Mouse (Mus musculus) kidney, embryonic 15.5 days (tissue): ENCODE measurements at regions not wholly inside any gene's neighbourhood (a gene's known extent, or its start where the extent isn't known, plus 50 kb on each side); places are given as distances from the start of the nearest gene placed in this dataset.

Source experiments
- ATAC-seq: fragments of 200-750 bp; cut with Nextera tagmentation; replicated peaks from 2 replicates; pipeline ENCODE4 v1.8.0; 2017; ENCODE audit warnings: moderate TSS enrichment; ENCODE audit not compliant: low FRiP score
- H3K27ac ChIP-seq: fragments of 300-500 bp; sonication (generic); 2 replicates; pipeline ENCODE4 v1.5.1; 2015; ENCODE audit warnings: mild to moderate bottlenecking, inconsistent platforms
- H3K27me3 ChIP-seq: fragments of 300-500 bp; sonication (generic); 2 replicates; pipeline ENCODE4 v1.6.1; 2015; ENCODE audit warnings: inconsistent platforms
- H3K36me3 ChIP-seq: fragments of 300-500 bp; sonication (generic); 2 replicates; pipeline ENCODE4 v1.6.1; 2015; ENCODE audit warnings: inconsistent platforms
- H3K4me1 ChIP-seq: fragments of 300-500 bp; sonication (generic); 2 replicates; pipeline ENCODE4 v1.6.1; 2015; ENCODE audit warnings: inconsistent platforms
- H3K4me2 ChIP-seq: fragments of 300-500 bp; sonication (generic); 2 replicates; pipeline ENCODE4 v1.6.1; 2015; ENCODE audit warnings: moderate library complexity, mild to moderate bottlenecking, inconsistent platforms
- H3K4me3 ChIP-seq: fragments of 300-500 bp; sonication (generic); replicated peaks from 2 replicates; pipeline ENCODE4 v1.5.1; 2015; ENCODE audit warnings: mild to moderate bottlenecking, inconsistent platforms
- H3K9ac ChIP-seq: fragments of 300-500 bp; sonication (generic); 2 replicates; pipeline ENCODE4 v1.6.1; 2015; ENCODE audit warnings: mild to moderate bottlenecking, inconsistent platforms
- H3K9me3 ChIP-seq: fragments of 300-500 bp; sonication (generic); replicated peaks from 2 replicates; pipeline ENCODE4 v1.6.1; 2016; ENCODE audit warnings: inconsistent platforms
- WGBS: fragments of 180-500 bp; shearing (Covaris S2); methylation state at CpG from one replicate; pipeline ENCODE4 v1.1.7; 2015; ENCODE audit warnings: mixed read lengths; 5-methylcytosine and 5-hydroxymethylcytosine counted together

- Histone ChIP-seq H3K4me2 (no peak overlapping the region), H3K4me3 (no peak overlapping the region), H3K9ac (no peak overlapping the region), H3K36me3 (no peaks in the 10 kb centered on the region), H3K27me3 (no peaks in the 10 kb centered on the region), H3K27ac (no peak overlapping the region), H3K9me3 (no peaks in the 10 kb centered on the region), H3K4me1 (peaks cover 23% of the 10 kb centered on the region)
- 43% methylated on average over 11 of the region's 11 CpGs for WGBS
- no peak for ATAC-seq
Observed at GRCm38 (mm10) chr2:34033212-34033611, 145.5 kb upstream of the Mvb12b start.

GRCm38 (mm10) chr2:34031421-34031820, 143.7 kb upstream of the Mvb12b start:
- H3K9ac ChIP-seq, result no peak overlapping the region
- WGBS, result 24% methylated on average over 7 of the region's 7 CpGs
- H3K4me3 ChIP-seq, result no peak overlapping the region
- H3K27me3 ChIP-seq, result no peaks in the 10 kb centered on the region
- H3K9me3 ChIP-seq, result no peaks in the 10 kb centered on the region
- ATAC-seq, result no peak
- peak overlapping the region; percentile 28 for H3K4me2 ChIP-seq
- H3K36me3 ChIP-seq, result no peaks in the 10 kb centered on the region
- peak overlapping the region; percentile 56 for H3K27ac ChIP-seq
- peaks cover 41% of the 10 kb centered on the region for H3K4me1 ChIP-seq

- Histone ChIP-seq H3K27ac (peak overlapping the region; percentile 56), H3K4me1 (peaks cover 41% of the 10 kb centered on the region), H3K4me2 (peak overlapping the region; percentile 28), H3K9ac (no peak overlapping the region), H3K4me3 (no peak overlapping the region), H3K36me3 (no peaks in the 10 kb centered on the region), H3K27me3 (no peaks in the 10 kb centered on the region), H3K9me3 (no peaks in the 10 kb centered on the region)
- ATAC-seq, result no peak
- WGBS, result 23% methylated on average over 11 of the region's 11 CpGs
Observed at GRCm38 (mm10) chr2:34031001-34031412, 143.3 kb upstream of the Mvb12b start.

- no peak overlapping the region for H3K27ac ChIP-seq
- H3K4me2 ChIP-seq, result no peak overlapping the region
- H3K9ac ChIP-seq, result no peak overlapping the region
- no peak for ATAC-seq
- peaks cover 35% of the 10 kb centered on the region for H3K4me1 ChIP-seq
- no peaks in the 10 kb centered on the region for H3K27me3 ChIP-seq
- WGBS, result 37% methylated on average over 9 of the region's 9 CpGs
- no peak overlapping the region for H3K4me3 ChIP-seq
- H3K9me3 ChIP-seq, result no peaks in the 10 kb centered on the region
- H3K36me3 ChIP-seq, result no peaks in the 10 kb centered on the region
Observed at GRCm38 (mm10) chr2:34027445-34027844, 139.7 kb upstream of the Mvb12b start.

- Histone ChIP-seq H3K4me1 (peaks cover 33% of the 10 kb centered on the region), H3K27me3 (no peaks in the 10 kb centered on the region), H3K4me2 (no peak overlapping the region), H3K27ac (no peak overlapping the region), H3K4me3 (no peak overlapping the region), H3K9ac (no peak overlapping the region), H3K9me3 (peaks cover 2% of the 10 kb centered on the region; the same call in 1 of the 2 replicates), H3K36me3 (no peaks in the 10 kb centered on the region)
- ATAC-seq, result no peak
- WGBS, result 85% methylated on average over 16 of the region's 16 CpGs
Observed at GRCm38 (mm10) chr2:34026566-34027360, 139.0 kb upstream of the Mvb12b start.

- Histone ChIP-seq H3K9ac (no peak overlapping the region), H3K9me3 (peaks cover 5% of the 10 kb centered on the region; the same call in 1 of the 2 replicates), H3K4me3 (no peak overlapping the region), H3K4me2 (no peak overlapping the region), H3K27ac (no peak overlapping the region), H3K4me1 (peaks cover 24% of the 10 kb centered on the region), H3K27me3 (no peaks in the 10 kb centered on the region), H3K36me3 (no peaks in the 10 kb centered on the region)
- 64% methylated on average over 10 of the region's 10 CpGs for WGBS
- ATAC-seq, result no peak
Observed at GRCm38 (mm10) chr2:34025715-34026360, 138.1 kb upstream of the Mvb12b start.

- WGBS, result 69% methylated on average over 5 of the region's 5 CpGs
- H3K27me3 ChIP-seq, result no peaks in the 10 kb centered on the region
- no peak for ATAC-seq
- H3K27ac ChIP-seq, result no peak overlapping the region
- H3K4me3 ChIP-seq, result no peak overlapping the region
- 0 out of 2 replicates have a peak, but pooled peaks cover 5% of the 10 kb centered on the region for H3K4me1 ChIP-seq
- H3K9ac ChIP-seq, result no peak overlapping the region
- H3K4me2 ChIP-seq, result no peak overlapping the region
- peaks cover 5% of the 10 kb centered on the region; the same call in 1 of the 2 replicates for H3K9me3 ChIP-seq
- no peaks in the 10 kb centered on the region for H3K36me3 ChIP-seq
Observed at GRCm38 (mm10) chr2:34017142-34017453, 129.4 kb upstream of the Mvb12b start.

GRCm38 (mm10) chr2:34016350-34017141, 128.8 kb upstream of the Mvb12b start:
- Histone ChIP-seq H3K4me2 (no peak overlapping the region), H3K9me3 (0 out of 2 replicates have a peak, but pooled peaks cover under 1% of the 10 kb centered on the region), H3K27ac (no peak overlapping the region), H3K36me3 (no peaks in the 10 kb centered on the region), H3K4me3 (no peak overlapping the region), H3K4me1 (0 out of 2 replicates have a peak, but pooled peaks cover 5% of the 10 kb centered on the region), H3K27me3 (no peaks in the 10 kb centered on the region), H3K9ac (no peak overlapping the region)
- ATAC-seq, result no peak
- 47% methylated on average over 20 of the region's 20 CpGs for WGBS

- Histone ChIP-seq H3K9ac (no peak overlapping the region), H3K36me3 (no peaks in the 10 kb centered on the region), H3K4me2 (no peak overlapping the region), H3K27ac (peak overlapping the region; percentile 30; the same call in 1 of the 2 replicates), H3K4me1 (0 out of 2 replicates have a peak, but pooled peaks cover 5% of the 10 kb centered on the region), H3K27me3 (no peaks in the 10 kb centered on the region), H3K4me3 (no peak overlapping the region), H3K9me3 (no peaks in the 10 kb centered on the region)
- no peak for ATAC-seq
- 77% methylated on average over 7 of the region's 7 CpGs for WGBS
Observed at GRCm38 (mm10) chr2:34015640-34015995, 127.9 kb upstream of the Mvb12b start.

- Histone ChIP-seq H3K4me3 (no peak overlapping the region), H3K4me2 (no peak overlapping the region), H3K27ac (peak overlapping the region; percentile 30; the same call in 1 of the 2 replicates), H3K27me3 (no peaks in the 10 kb centered on the region), H3K9me3 (no peaks in the 10 kb centered on the region), H3K4me1 (0 out of 2 replicates have a peak, but pooled peaks cover 5% of the 10 kb centered on the region), H3K9ac (no peak overlapping the region), H3K36me3 (no peaks in the 10 kb centered on the region)
- 72% methylated on average over 8 of the region's 8 CpGs for WGBS
- ATAC-seq, result no peak
Observed at GRCm38 (mm10) chr2:34014868-34015639, 127.3 kb upstream of the Mvb12b start.

- H3K9ac ChIP-seq, result no peak overlapping the region
- 50% methylated on average over 1 of the region's 1 CpGs for WGBS
- ATAC-seq, result no peak
- no peak overlapping the region for H3K4me3 ChIP-seq
- H3K27ac ChIP-seq, result no peak overlapping the region
- H3K36me3 ChIP-seq, result no peaks in the 10 kb centered on the region
- H3K4me2 ChIP-seq, result no peak overlapping the region
- H3K4me1 ChIP-seq, result no peaks in the 10 kb centered on the region
- no peaks in the 10 kb centered on the region for H3K9me3 ChIP-seq
- H3K27me3 ChIP-seq, result no peaks in the 10 kb centered on the region
Observed at GRCm38 (mm10) chr2:34010166-34010565, 122.4 kb upstream of the Mvb12b start.
